Mouse (Mus musculus) E14TG2a.4 (cell line): ENCODE data around the gene Mbnl1.

ENCODE experiments used
- H3K27me3 ChIP-seq: 2 replicates; pipeline ENCODE4 v1.6.1; 2014; ENCODE audit warnings: low read length, control low read depth; ENCODE audit not compliant: insufficient read depth
- H3K36me3 ChIP-seq: 2 replicates; pipeline ENCODE4 v1.6.1; 2014; ENCODE audit warnings: low read length, control low read depth; ENCODE audit not compliant: insufficient read depth
- H3K4me1 ChIP-seq: replicated peaks from 2 replicates; pipeline ENCODE4 v1.6.1; 2014; ENCODE audit warnings: low read depth, low read length, control low read depth
- H3K4me3 ChIP-seq: replicated peaks from 2 replicates; pipeline ENCODE4 v1.5.1; 2014; ENCODE audit warnings: mild to moderate bottlenecking, low read length
- H3K9me3 ChIP-seq: 2 replicates; pipeline ENCODE4 v1.6.1; 2014; ENCODE audit warnings: low read length, control low read depth
- CTCF ChIP-seq: conservative IDR thresholded peaks from 2 replicates; pipeline ENCODE4 v1.5.1; 2014; ENCODE audit warnings: low read length
- NANOG ChIP-seq: IDR thresholded peaks from 2 replicates; pipeline ENCODE4 v1.6.1; 2014; ENCODE audit warnings: borderline replicate concordance, low read length, mixed read lengths
- POU5F1 ChIP-seq: IDR thresholded peaks from 2 replicates; pipeline ENCODE4 v1.6.1; 2014; ENCODE audit warnings: low read length, borderline replicate concordance

Gene Mbnl1

DNA sequence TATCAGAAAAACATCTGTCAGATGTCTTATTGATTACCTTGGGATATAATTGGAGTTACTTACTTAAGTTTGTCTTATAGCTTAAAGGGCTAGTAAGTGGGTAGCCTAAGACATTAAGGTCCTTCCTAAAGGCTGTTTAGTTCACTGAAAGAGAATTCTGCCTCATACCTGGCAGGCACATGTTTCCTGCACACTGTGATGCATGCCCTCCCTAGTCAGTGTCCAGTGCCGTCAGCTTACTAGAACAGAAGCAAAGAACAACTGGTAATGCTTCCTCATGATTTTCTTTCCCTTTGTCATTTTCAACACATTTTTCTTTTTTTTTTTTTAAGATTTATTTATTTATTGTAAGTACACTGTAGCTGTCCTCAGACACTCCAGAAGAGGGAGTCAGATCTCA, 51.5 kb downstream of the Mbnl1 start:
- TF ChIP-seq CTCF (no peak), POU5F1 (no peak), NANOG (no peak)
- Histone ChIP-seq H3K36me3 (no peaks in the 10 kb centered on the region), H3K27me3 (no peaks in the 10 kb centered on the region), H3K9me3 (no peaks in the 10 kb centered on the region), H3K4me1 (peaks cover 14% of the 10 kb centered on the region), H3K4me3 (no peak overlapping the region)

DNA sequence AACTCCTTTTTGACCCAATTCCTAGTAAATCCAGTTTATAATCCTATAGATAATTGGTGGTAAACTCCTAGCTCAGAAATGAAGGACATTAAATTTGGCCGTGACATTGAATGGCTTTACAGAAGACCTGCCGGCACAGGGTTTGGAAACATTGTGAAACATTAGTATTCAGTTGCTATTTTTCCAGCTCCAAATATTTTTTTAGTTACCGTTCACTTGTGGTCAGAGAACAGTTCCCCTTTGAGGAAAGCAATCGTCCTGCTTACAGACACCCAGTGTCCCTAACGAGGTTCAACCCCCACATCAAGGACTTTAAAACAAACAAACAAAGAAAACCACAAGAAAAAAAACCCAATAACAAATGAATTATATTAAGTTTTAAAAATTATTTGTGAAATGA, 58.7 kb downstream of the Mbnl1 start:
- H3K36me3 ChIP-seq = no peaks in the 10 kb centered on the region
- peaks cover 14% of the 10 kb centered on the region for H3K4me1 ChIP-seq
- H3K4me3 ChIP-seq = no peak overlapping the region
- no peaks in the 10 kb centered on the region for H3K27me3 ChIP-seq
- no peak for TF ChIP-seq NANOG
- no peaks in the 10 kb centered on the region for H3K9me3 ChIP-seq

DNA sequence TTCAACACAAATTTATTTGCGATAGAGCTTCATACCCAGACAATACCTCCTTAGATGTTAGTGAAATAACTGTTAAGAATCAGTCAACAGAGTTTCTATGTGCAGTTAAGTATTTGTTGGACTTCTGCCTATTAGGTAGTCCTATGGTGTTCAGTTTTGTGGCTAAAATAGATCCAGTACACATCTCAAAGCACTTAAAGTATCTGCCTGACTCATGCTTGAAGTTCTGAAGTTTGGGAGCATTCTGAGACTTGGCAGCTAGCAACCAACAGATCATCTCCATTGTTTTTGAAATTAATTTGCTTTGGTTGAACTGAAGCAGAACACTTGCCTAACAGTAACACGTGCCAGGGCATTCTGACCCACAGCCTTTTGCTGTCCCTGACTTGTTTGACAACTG, 59.2 kb downstream of the Mbnl1 start:
- no peaks in the 10 kb centered on the region for H3K36me3 ChIP-seq
- TF ChIP-seq POU5F1 = no peak
- no peak for TF ChIP-seq NANOG
- TF ChIP-seq CTCF = no peak
- no peak overlapping the region for H3K4me3 ChIP-seq
- no peaks in the 10 kb centered on the region for H3K9me3 ChIP-seq
- no peaks in the 10 kb centered on the region for H3K27me3 ChIP-seq
- peaks cover 13% of the 10 kb centered on the region for H3K4me1 ChIP-seq

DNA sequence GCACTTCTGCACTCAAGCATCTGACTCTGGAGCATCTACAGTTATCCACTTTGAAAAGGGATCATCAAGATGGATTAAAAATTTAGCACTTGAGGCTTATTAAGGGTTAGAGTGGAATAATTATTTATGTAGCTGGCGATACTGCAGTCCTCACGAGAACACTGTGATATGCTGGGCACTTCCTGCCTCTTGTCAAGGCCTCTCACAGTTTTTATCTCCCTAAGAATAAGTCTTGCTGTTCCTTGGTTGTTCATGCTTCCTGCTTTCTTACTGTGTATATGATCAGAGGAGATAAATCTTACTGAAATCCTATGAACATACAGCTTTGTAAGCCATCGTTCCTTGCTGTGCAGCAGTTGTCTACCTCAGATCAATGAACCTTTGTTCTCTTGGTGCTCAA, 62.6 kb downstream of the Mbnl1 start:
- Histone ChIP-seq H3K27me3 (no peaks in the 10 kb centered on the region), H3K4me3 (no peak overlapping the region), H3K4me1 (peaks cover 7% of the 10 kb centered on the region), H3K36me3 (no peaks in the 10 kb centered on the region), H3K9me3 (no peaks in the 10 kb centered on the region)
- TF ChIP-seq NANOG = no peak
- TF ChIP-seq CTCF = no peak
- TF ChIP-seq POU5F1 = no peak

DNA sequence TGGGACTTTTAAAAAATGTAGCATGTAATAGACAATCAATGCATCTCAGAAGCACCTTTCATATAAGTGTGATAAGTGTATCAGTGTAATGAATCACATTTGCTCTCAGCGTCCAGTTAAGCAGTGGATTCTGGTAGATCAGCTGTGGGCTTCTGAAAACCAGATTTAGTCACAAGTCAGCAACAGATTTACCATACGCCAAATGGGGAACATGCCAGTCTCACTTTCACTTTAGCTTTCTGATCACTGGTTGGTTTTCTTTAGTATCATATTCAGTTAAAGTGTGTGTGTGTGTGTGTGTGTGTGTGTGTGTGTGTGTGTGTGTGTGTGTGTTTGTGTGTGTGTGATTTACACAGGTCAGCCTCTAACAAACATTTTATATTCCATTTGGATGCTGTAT, 64.4 kb downstream of the Mbnl1 start:
- Histone ChIP-seq H3K4me3 (no peak overlapping the region), H3K27me3 (no peaks in the 10 kb centered on the region), H3K4me1 (peaks cover 7% of the 10 kb centered on the region), H3K36me3 (no peaks in the 10 kb centered on the region), H3K9me3 (no peaks in the 10 kb centered on the region)
- TF ChIP-seq NANOG (no peak), CTCF (no peak), POU5F1 (no peak)

DNA sequence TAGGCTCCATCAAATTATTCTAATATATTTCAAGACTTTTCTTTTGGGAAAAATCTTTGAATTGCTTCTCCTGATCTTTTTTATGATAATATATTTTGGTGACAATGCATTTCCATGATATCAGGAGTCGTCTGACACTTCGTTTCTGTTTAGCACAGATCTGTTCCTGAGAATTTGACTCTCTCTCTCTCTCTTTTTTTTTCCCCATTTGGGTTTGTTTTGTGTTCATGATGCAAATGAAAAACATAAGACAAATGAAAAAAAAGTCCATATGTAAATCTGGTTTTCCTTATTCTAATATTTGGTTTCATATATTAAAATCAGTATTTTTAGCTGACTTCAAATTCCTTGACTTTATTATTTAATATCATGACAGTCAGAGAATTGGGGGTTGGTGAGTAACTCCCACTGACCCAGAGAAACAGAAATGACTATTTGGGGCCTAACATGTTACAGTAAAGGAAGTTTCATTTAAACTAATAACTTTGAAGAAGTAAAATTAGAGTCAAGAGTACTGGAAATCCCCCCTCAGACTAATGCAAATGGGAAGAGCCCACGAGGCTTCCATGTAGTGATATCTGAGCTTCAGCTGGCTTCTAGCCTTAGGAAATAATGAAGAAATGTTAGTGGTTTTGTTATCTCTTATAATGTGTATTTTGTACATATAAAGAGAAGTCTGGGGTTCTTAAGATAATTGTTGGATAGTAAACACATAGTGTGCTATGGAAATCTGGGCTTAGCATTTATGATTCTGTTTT, 65.8 kb downstream of the Mbnl1 start:
- Histone ChIP-seq H3K4me3 (no peak overlapping the region), H3K9me3 (no peaks in the 10 kb centered on the region), H3K4me1 (peaks cover 7% of the 10 kb centered on the region), H3K36me3 (no peaks in the 10 kb centered on the region), H3K27me3 (no peaks in the 10 kb centered on the region)
- TF ChIP-seq CTCF (no peak), NANOG (no peak), POU5F1 (no peak)

DNA sequence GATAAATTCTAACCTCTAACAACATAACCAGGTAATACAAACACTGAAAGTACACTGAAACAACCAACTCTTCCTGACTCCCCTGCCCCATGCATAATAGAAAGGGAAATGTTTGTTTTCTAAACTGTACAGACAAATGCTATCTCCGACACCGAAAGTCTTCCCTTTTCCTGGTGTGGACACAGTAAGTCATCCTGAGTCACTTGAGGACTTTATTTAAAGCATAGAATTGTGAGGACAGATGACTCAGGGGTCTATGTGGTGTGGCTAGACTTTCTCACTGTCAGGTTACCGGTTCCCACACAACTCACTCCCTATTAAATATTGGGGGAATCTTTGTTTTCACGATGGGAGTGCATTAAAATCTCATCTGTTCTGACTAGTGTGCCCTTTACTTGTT, 68.5 kb downstream of the Mbnl1 start:
- H3K4me3 ChIP-seq = no peak overlapping the region
- no peaks in the 10 kb centered on the region for H3K36me3 ChIP-seq
- no peaks in the 10 kb centered on the region for H3K27me3 ChIP-seq
- peaks cover 7% of the 10 kb centered on the region for H3K4me1 ChIP-seq
- TF ChIP-seq CTCF = no peak
- no peak for TF ChIP-seq NANOG
- TF ChIP-seq POU5F1 = no peak
- H3K9me3 ChIP-seq = no peaks in the 10 kb centered on the region

DNA sequence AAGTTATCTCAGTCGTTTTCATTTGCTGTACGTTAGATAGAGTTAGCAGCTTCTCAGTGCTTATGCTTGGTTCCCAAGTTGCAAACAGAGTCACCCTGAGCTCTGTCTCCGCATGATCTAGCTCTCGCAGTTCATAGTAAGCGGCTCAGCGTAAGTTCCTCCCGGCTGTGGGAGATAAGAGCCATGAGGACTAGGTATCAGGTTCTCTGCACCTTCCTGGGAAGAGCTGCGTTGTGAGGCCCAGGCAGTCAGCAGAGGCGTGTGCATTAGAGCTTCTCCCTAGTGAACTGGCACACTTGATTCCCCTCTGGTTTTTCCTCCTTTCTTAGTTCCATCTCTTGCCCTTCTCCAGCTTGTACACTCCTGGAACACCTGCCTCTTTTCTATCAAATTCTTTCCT, 73.6 kb downstream of the Mbnl1 start:
- no peak overlapping the region for H3K4me3 ChIP-seq
- TF ChIP-seq POU5F1 = no peak
- no peak for TF ChIP-seq NANOG
- no peak for TF ChIP-seq CTCF
- H3K36me3 ChIP-seq = no peaks in the 10 kb centered on the region
- no peaks in the 10 kb centered on the region for H3K27me3 ChIP-seq
- no peaks in the 10 kb centered on the region for H3K9me3 ChIP-seq
- no peaks in the 10 kb centered on the region for H3K4me1 ChIP-seq

DNA sequence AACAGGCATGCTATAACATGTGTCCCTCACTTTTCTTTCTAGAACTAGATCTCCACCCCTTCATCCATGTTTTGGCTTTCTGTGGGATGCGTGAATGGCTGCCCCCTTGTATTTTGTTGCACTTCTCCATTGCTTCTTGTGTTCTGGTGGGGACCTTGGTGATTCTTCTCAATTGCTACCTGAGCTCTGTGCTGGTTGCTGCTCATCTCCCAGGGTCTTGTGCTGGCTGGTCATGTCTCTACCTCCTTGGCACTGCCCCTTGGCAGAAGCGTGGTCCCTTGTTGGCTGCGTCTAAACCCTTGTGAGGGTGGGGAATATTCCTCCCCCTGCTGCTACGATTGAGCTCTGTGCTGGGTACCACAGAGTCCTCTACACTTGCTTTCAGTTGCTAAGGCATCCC, 74.3 kb downstream of the Mbnl1 start:
- no peaks in the 10 kb centered on the region for H3K36me3 ChIP-seq
- H3K4me3 ChIP-seq = no peak overlapping the region
- TF ChIP-seq CTCF = no peak
- no peak for TF ChIP-seq NANOG
- no peak for TF ChIP-seq POU5F1
- H3K4me1 ChIP-seq = no peaks in the 10 kb centered on the region
- H3K9me3 ChIP-seq = no peaks in the 10 kb centered on the region
- H3K27me3 ChIP-seq = no peaks in the 10 kb centered on the region

DNA sequence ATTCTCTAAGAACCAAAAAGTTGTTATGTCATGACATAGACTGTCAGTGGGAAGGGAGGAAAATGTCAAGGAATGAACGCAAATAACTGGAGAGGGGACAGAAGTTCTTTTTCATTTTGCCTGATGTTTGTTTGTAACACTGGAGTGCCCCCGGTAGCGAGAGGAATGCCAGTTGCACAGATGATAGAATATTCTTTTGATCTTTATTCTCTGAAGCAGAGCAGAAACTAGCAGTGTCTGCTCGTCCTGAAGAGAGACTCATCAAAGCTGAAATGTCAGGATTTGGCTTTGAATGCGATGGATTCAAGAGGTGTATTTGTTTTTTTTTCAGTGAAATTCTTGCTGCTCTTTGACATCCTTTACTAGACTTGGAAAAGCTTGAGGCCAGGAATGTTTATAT, 77.9 kb downstream of the Mbnl1 start:
- no peaks in the 10 kb centered on the region for H3K4me1 ChIP-seq
- no peaks in the 10 kb centered on the region for H3K27me3 ChIP-seq
- no peak overlapping the region for H3K4me3 ChIP-seq
- no peaks in the 10 kb centered on the region for H3K36me3 ChIP-seq
- no peaks in the 10 kb centered on the region for H3K9me3 ChIP-seq
- TF ChIP-seq CTCF (no peak), POU5F1 (no peak), NANOG (no peak)
